Mouse (Mus musculus) thymus, postnatal 36 days (tissue): ENCODE measurements around the gene Hmgn1.
A peak's percentile ranks its signal among the peaks of the same experiment; 100 is the strongest.
"Not testable (repeated sequence)": the region's sequence is repeated elsewhere in the genome, so short reads cannot be mapped to it uniquely, and the experiment has no call there.

Experiments
- DNase-seq, 2 experiments: peaks; one replicate each; pipeline ENCODE4 v3.0.0; 2022; ENCODE audit warnings: mixed read lengths in 2 of 2

Hmgn1 gene

GRCm38 (mm10) chr16:96120022-96120623, 7.4 kb downstream of the Hmgn1 start:
- DNase-seq = no peak

GRCm38 (mm10) chr16:96114729-96115128, 12.8 kb downstream of the Hmgn1 start:
- DNase-seq = no peak

GRCm38 (mm10) chr16:96112769-96113168, 14.8 kb downstream of the Hmgn1 start:
- DNase-seq = no peak

GRCm38 (mm10) chr16:96110655-96111345, 16.7 kb downstream of the Hmgn1 start:
- DNase-seq = no peak

GRCm38 (mm10) chr16:96109673-96110072, 17.9 kb downstream of the Hmgn1 start:
- DNase-seq = no peak

GRCm38 (mm10) chr16:96103036-96103435, 24.5 kb downstream of the Hmgn1 start:
- DNase-seq = no peak

GRCm38 (mm10) chr16:96097811-96098210, 29.7 kb downstream of the Hmgn1 start:
- not testable (repeated sequence) for DNase-seq

- no peak for DNase-seq
Measured at GRCm38 (mm10) chr16:96095966-96096365, 31.6 kb downstream of the Hmgn1 start.

- DNase-seq = peak in 1 of 2 experiments; percentile 29
Measured at GRCm38 (mm10) chr16:96091515-96092504, 35.7 kb downstream of the Hmgn1 start.

GRCm38 (mm10) chr16:96088120-96088519, 39.4 kb downstream of the Hmgn1 start:
- no peak for DNase-seq

GRCm38 (mm10) chr16:96087436-96087835, 40.1 kb downstream of the Hmgn1 start:
- DNase-seq = no peak

- peak; percentile 65 to 70 for DNase-seq
Measured at GRCm38 (mm10) chr16:96087001-96087400, 40.5 kb downstream of the Hmgn1 start.

GRCm38 (mm10) chr16:96085597-96085996, 41.9 kb downstream of the Hmgn1 start:
- peak; percentile 65 to 83 for DNase-seq

- peak in 1 of 2 experiments; percentile 30 for DNase-seq
Measured at GRCm38 (mm10) chr16:96083179-96083646, 44.3 kb downstream of the Hmgn1 start.

- DNase-seq = peak; percentile 90 to 95
Measured at GRCm38 (mm10) chr16:96082301-96083178, 45.0 kb downstream of the Hmgn1 start, which contains the start of gene Brwd1. TSS of gene Brwd1 (minus strand) at chr16:96082526.

GRCm38 (mm10) chr16:96081742-96082241, 45.7 kb downstream of the Hmgn1 start:
- no peak for DNase-seq

- DNase-seq = peak; percentile 91 to 96
Measured at GRCm38 (mm10) chr16:96081331-96081730, 46.2 kb downstream of the Hmgn1 start.

GRCm38 (mm10) chr16:96080524-96080923, 47.0 kb downstream of the Hmgn1 start:
- DNase-seq = no peak
